Mouse (Mus musculus) lung, postnatal 0 days (tissue): Measurements from ENCODE around the gene Tmem203.

Experiments used
- CTCF ChIP-seq: IDR thresholded peaks from 2 replicates; pipeline ENCODE4 v1.5.1; 2016; ENCODE audit warnings: antibody characterized with exemption, mild to moderate bottlenecking
- EP300 ChIP-seq: IDR thresholded peaks from 2 replicates; pipeline ENCODE4 v1.6.1; 2016; ENCODE audit warnings: antibody characterized with exemption, mild to moderate bottlenecking, control low read depth

DNA sequence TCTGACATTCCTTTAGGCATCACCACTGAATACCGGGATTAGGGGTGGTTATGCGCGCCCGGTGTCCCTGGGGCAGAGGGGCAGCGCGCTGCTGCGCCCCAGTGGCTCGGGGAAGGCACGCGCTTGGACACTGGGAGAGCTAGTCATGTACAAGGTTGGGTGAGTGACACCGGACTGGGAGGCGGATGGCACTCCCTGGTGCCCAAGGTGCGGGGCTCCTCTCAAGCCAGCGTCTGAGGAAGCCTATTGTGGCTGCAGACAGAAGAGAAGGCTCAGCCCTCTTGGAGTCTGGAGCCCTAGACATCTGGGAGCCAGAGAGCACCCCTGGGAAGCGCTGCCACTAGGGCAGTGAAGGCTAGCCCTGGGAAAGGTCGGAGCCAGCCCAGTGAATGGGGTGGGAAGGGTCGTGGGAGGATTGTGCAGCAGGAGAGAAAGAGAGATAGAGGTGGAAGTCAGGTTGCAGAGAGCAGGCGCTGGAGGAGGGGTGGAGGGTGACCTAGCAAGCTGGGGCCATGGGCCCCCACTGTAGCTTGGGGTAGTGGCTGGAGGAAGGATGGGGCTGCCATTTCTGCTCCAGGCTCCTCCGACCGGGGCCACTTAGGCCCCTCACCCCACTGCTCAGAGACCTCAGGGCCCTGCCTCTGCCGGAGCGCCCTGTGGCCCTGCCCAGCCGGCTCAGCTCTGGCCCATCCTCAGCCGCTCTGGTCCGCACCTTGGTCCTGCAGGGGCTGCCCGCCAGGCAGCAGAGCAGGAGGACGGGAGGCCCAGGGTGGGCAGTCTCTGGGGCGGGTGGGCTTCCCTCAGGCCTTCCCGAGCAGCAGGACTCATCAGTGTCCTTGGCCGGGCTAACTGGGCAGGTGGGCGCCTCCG, 36.2 kb downstream of the Tmem203 start:
- TF ChIP-seq EP300: no peak
- TF ChIP-seq CTCF: no peak
